Mouse (Mus musculus): Measurements from ENCODE around the gene Hhex.

DNA sequence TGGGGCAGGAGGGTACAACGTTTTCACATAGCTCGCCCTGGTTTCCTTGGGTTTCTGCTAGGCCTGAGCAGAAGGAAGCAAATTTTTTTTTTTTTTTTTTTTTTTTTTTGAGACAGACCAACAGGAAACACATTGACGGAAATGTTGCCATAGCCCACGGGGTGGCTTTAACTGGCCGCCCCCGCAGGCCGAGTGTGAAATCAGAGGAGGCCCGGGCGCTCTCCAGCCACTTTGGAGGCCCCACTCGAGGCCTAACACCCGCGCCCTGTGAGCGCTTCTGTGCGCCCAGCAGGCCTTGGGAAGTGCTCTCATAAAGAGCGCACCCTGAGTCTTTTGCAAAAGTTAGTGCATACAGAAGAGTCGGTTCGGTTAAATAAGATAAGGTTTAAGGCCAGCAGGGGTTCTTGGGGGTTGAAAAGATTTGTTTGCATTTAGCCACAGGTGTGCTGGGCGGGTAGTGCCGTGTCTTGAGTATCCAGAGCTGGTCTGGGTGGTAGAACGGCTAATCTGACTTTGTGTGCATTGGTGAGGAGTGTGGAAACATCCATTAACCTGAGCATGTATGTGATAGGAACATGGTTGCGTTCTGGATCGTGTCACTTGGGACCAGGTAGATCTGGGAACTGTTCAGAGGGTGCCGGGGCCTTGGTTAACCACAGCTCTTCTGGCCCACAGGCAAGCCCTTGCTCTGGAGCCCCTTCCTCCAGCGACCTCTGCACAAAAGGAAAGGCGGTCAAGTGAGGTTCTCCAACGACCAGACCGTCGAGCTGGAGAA, 2.1 kb downstream of the Hhex start:
- TF ChIP-seq CTCF (IDR thresholded peaks at IDR 0.05; ENCODE audit: control insufficient read depth, insufficient read depth, low read length) (0 out of 2 replicates have a peak, but pooled peaks have one; percentile 0), POLR2A (IDR thresholded peaks at IDR 0.05; ENCODE audit: borderline replicate concordance, control insufficient read depth, low read depth, low read length) (no peak; the same call in 1 of the 2 replicates)

Data from bone marrow, adult 2 months (tissue).